Mouse (Mus musculus) embryonic facial prominence, embryonic 15.5 days (tissue): Measurements from ENCODE around the gene Dclre1b. TPM values are rescaled to one million over a fixed set of nuclear protein-coding genes. Genes with fewer than 3 reads are reported as not detected.
"Not testable (repeated sequence)": the region's sequence is repeated elsewhere in the genome, so short reads cannot be mapped to it uniquely, and the experiment has no call there.

ENCODE experiments used
- ATAC-seq: fragments of 200-750 bp; cut with Nextera tagmentation; 2 replicates; pipeline ENCODE4 v1.8.0; 2017; ENCODE audit warnings: low read depth, moderate TSS enrichment; ENCODE audit not compliant: insufficient number of reproducible peaks, low FRiP score, low TSS enrichment
- H3K27ac ChIP-seq: fragments of 300-500 bp; sonication (generic); replicated peaks from 2 replicates; pipeline ENCODE4 v1.5.1; 2015; ENCODE audit warnings: mild to moderate bottlenecking, inconsistent platforms
- H3K27me3 ChIP-seq: fragments of 300-500 bp; sonication (generic); 2 replicates; pipeline ENCODE4 v1.6.1; 2015; ENCODE audit warnings: inconsistent platforms
- H3K36me3 ChIP-seq: fragments of 300-500 bp; sonication (generic); 2 replicates; pipeline ENCODE4 v1.6.1; 2015; ENCODE audit warnings: mild to moderate bottlenecking, inconsistent platforms
- H3K4me1 ChIP-seq: fragments of 300-500 bp; sonication (generic); 2 replicates; pipeline ENCODE4 v1.6.1; 2015; ENCODE audit warnings: inconsistent platforms
- H3K4me2 ChIP-seq: fragments of 300-500 bp; sonication (generic); replicated peaks from 2 replicates; pipeline ENCODE4 v1.6.1; 2015; ENCODE audit warnings: mild to moderate bottlenecking, inconsistent platforms
- H3K4me3 ChIP-seq: fragments of 300-500 bp; sonication (generic); replicated peaks from 2 replicates; pipeline ENCODE4 v1.5.1; 2015; ENCODE audit warnings: mild to moderate bottlenecking, inconsistent platforms
- H3K9ac ChIP-seq: fragments of 300-500 bp; sonication (generic); 2 replicates; pipeline ENCODE4 v1.6.1; 2015; ENCODE audit warnings: inconsistent platforms
- H3K9me3 ChIP-seq: fragments of 300-500 bp; sonication (generic); replicated peaks from 2 replicates; pipeline ENCODE4 v1.6.1; 2016; ENCODE audit warnings: inconsistent platforms
- WGBS: fragments of 180-500 bp; shearing (Covaris S2); methylation state at CpG from one replicate; pipeline ENCODE4 v1.1.7; 2015; 5-methylcytosine and 5-hydroxymethylcytosine counted together
- polyA plus RNA-seq: library from polyadenylated mRNA; unstranded; fragments of >200 nt; fragmentation: Nextera tagmentation; extraction: Ambion mirVana; gene quantifications from 2 replicates; pipeline ENCODE4 v1.2.1, GENCODE M21; 2015

Gene Dclre1b
- polyA plus RNA-seq, 1 experiment from 2014 or later = 27.3 TPM

GRCm38 (mm10) chr3:103839711-103840110, 30.5 kb upstream of the Dclre1b start:
- H3K4me1 ChIP-seq = no peaks in the 10 kb centered on the region
- no peak for ATAC-seq
- H3K4me3 ChIP-seq = no peak overlapping the region
- H3K9ac ChIP-seq = no peak overlapping the region
- no peaks in the 10 kb centered on the region for H3K36me3 ChIP-seq
- no peaks in the 10 kb centered on the region for H3K27me3 ChIP-seq
- WGBS = 88% methylated on average over 6 of the region's 6 CpGs
- no peak overlapping the region for H3K4me2 ChIP-seq
- H3K9me3 ChIP-seq = no peaks in the 10 kb centered on the region
- no peak overlapping the region for H3K27ac ChIP-seq

GRCm38 (mm10) chr3:103836453-103836852, 27.2 kb upstream of the Dclre1b start:
- Histone ChIP-seq H3K4me2 (no peak overlapping the region), H3K4me1 (no peaks in the 10 kb centered on the region), H3K9ac (no peak overlapping the region), H3K27ac (no peak overlapping the region), H3K4me3 (no peak overlapping the region), H3K27me3 (no peaks in the 10 kb centered on the region), H3K9me3 (no peaks in the 10 kb centered on the region), H3K36me3 (no peaks in the 10 kb centered on the region)
- ATAC-seq = no peak
- WGBS = 87% methylated on average over 5 of the region's 5 CpGs

GRCm38 (mm10) chr3:103835951-103836310, 26.7 kb upstream of the Dclre1b start:
- Histone ChIP-seq H3K9me3 (no peaks in the 10 kb centered on the region), H3K9ac (no peak overlapping the region), H3K36me3 (no peaks in the 10 kb centered on the region), H3K4me3 (no peak overlapping the region), H3K27me3 (no peaks in the 10 kb centered on the region), H3K4me2 (no peak overlapping the region), H3K27ac (no peak overlapping the region), H3K4me1 (no peaks in the 10 kb centered on the region)
- ATAC-seq = no peak
- 72% methylated on average over 10 of the region's 10 CpGs for WGBS

- Histone ChIP-seq H3K4me3 (no peak overlapping the region), H3K4me2 (no peak overlapping the region), H3K27ac (no peak overlapping the region), H3K9ac (no peak overlapping the region), H3K9me3 (no peaks in the 10 kb centered on the region), H3K27me3 (no peaks in the 10 kb centered on the region), H3K4me1 (no peaks in the 10 kb centered on the region), H3K36me3 (no peaks in the 10 kb centered on the region)
- WGBS = 43% methylated on average over 6 of the region's 6 CpGs
- no peak for ATAC-seq
These were observed 26.2 kb upstream of the Dclre1b start for GRCm38 (mm10) chr3:103835272-103835950.

GRCm38 (mm10) chr3:103834001-103834400, 24.8 kb upstream of the Dclre1b start:
- 80% methylated on average over 2 of the region's 2 CpGs for WGBS
- ATAC-seq = no peak
- Histone ChIP-seq H3K27me3 (no peaks in the 10 kb centered on the region), H3K9ac (no peak overlapping the region), H3K36me3 (no peaks in the 10 kb centered on the region), H3K27ac (no peak overlapping the region), H3K9me3 (no peaks in the 10 kb centered on the region), H3K4me1 (no peaks in the 10 kb centered on the region), H3K4me3 (no peak overlapping the region), H3K4me2 (no peak overlapping the region)

- Histone ChIP-seq H3K9me3 (no peaks in the 10 kb centered on the region), H3K4me3 (no peak within 1 kb of the TSS), H3K27me3 (no peaks in the 10 kb centered on the region), H3K9ac (no peak within 1 kb of the TSS), H3K27ac (no peak within 1 kb of the TSS), H3K4me2 (no peak within 1 kb of the TSS), H3K4me1 (no peaks in the 10 kb centered on the region), H3K36me3 (no peaks in the 10 kb centered on the region)
- no peak for ATAC-seq
These were observed 23.2 kb upstream of the Dclre1b start, which contains the start of gene Bcl2l15 for GRCm38 (mm10) chr3:103832426-103832825. Bcl2l15 (plus strand) TSS chr3:103832601.

GRCm38 (mm10) chr3:103831146-103831545, 21.9 kb upstream of the Dclre1b start:
- Histone ChIP-seq H3K27me3 (no peaks in the 10 kb centered on the region), H3K27ac (no peak overlapping the region), H3K9ac (no peak overlapping the region), H3K4me3 (no peak overlapping the region), H3K36me3 (no peaks in the 10 kb centered on the region), H3K4me1 (no peaks in the 10 kb centered on the region), H3K4me2 (no peak overlapping the region), H3K9me3 (no peaks in the 10 kb centered on the region)
- WGBS = 50% methylated on average over 7 of the region's 7 CpGs
- ATAC-seq = no peak

- WGBS = 42% methylated on average over 1 of the region's 1 CpGs
- not testable (repeated sequence) for ATAC-seq, H3K36me3 ChIP-seq
These were observed 21.4 kb upstream of the Dclre1b start for GRCm38 (mm10) chr3:103830681-103831080.

GRCm38 (mm10) chr3:103829036-103829435, 19.8 kb upstream of the Dclre1b start:
- Histone ChIP-seq H3K4me2 (no peak overlapping the region), H3K4me3 (no peak overlapping the region), H3K9me3 (no peaks in the 10 kb centered on the region), H3K4me1 (no peaks in the 10 kb centered on the region), H3K36me3 (no peaks in the 10 kb centered on the region), H3K9ac (no peak overlapping the region), H3K27me3 (no peaks in the 10 kb centered on the region), H3K27ac (no peak overlapping the region)
- no peak for ATAC-seq
- 75% methylated on average over 3 of the region's 3 CpGs for WGBS

More at GRCm38 (mm10) chr3:103830681-103831080, 21.4 kb upstream of the Dclre1b start:
- not testable (repeated sequence) for H3K4me1 ChIP-seq, H3K27me3 ChIP-seq, H3K4me3 ChIP-seq, H3K4me2 ChIP-seq, H3K9me3 ChIP-seq, H3K27ac ChIP-seq, H3K9ac ChIP-seq

GRCm38 (mm10) chr3:103827548-103827947, 18.3 kb upstream of the Dclre1b start:
- Histone ChIP-seq H3K9ac (no peak overlapping the region), H3K4me3 (no peak overlapping the region), H3K27ac (no peak overlapping the region), H3K4me2 (no peak overlapping the region), H3K36me3 (peaks cover 7% of the 10 kb centered on the region; the same call in 1 of the 2 replicates), H3K9me3 (no peaks in the 10 kb centered on the region), H3K27me3 (no peaks in the 10 kb centered on the region), H3K4me1 (no peaks in the 10 kb centered on the region)
- ATAC-seq = no peak

GRCm38 (mm10) chr3:103810967-103811366, 1.7 kb upstream of the Dclre1b start:
- Histone ChIP-seq H3K27ac (no peak overlapping the region), H3K4me2 (no peak overlapping the region), H3K4me3 (no peak overlapping the region), H3K36me3 (peaks cover 23% of the 10 kb centered on the region), H3K27me3 (no peaks in the 10 kb centered on the region), H3K9ac (no peak overlapping the region), H3K9me3 (no peaks in the 10 kb centered on the region), H3K4me1 (peaks cover 18% of the 10 kb centered on the region)
- no peak for ATAC-seq
- 88% methylated on average over 6 of the region's 6 CpGs for WGBS

- WGBS = 3% methylated on average over 14 of the region's 14 CpGs
- Histone ChIP-seq H3K4me2 (peak overlapping the region; percentile 59), H3K9ac (peak overlapping the region; percentile 77), H3K27me3 (no peaks in the 10 kb centered on the region), H3K27ac (peak overlapping the region; percentile 94), H3K9me3 (no peaks in the 10 kb centered on the region), H3K4me1 (peaks cover 18% of the 10 kb centered on the region), H3K36me3 (peaks cover 21% of the 10 kb centered on the region), H3K4me3 (peak overlapping the region; percentile 80)
- no peak for ATAC-seq
These were observed 531 bp upstream of the Dclre1b start for GRCm38 (mm10) chr3:103809799-103810150.
